In the genomic region with DNA sequence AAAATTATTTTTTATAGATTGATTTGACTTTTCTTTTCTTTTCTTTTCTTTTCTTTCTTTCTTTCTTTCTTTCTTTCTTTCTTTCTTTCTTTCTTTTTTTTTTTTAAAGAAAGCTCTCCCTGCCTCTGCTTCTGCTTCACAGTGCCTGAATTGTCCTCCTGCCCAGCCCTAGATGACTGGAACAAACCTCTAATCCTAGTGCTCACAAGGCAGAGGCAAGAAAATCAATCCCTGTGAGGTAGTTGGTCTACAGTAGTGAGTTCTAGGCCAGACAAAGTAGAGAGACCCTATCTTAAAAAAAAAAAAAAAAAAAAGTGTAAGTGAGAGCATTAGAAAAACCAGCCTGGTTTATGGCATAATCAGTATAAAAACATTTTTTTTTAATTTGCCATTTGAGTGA, we compare ENCODE assay signal across 12 mouse cellular contexts. TPM values are rescaled to one million over a fixed set of nuclear protein-coding genes. Genes with fewer than 3 reads are reported as not detected.
A peak's percentile ranks its signal among the peaks of the same experiment; 100 is the strongest.
DNase-seq lines count a peak whose midpoint lies in the region; ATAC-seq and TF ChIP-seq lines count a peak whose summit lies in the region.
"Had no signal": no experiment of that assay in that cellular context is flagged by ENCODE, and none has a peak within 500 bp of the region (broad histone marks: within the 10 kb centered on the region; RNA-seq: fewer than 3 reads in every experiment).

No protein-coding gene starts in this region.

- ATAC-seq in forebrain, embryonic 12.5 days (ENCODE audit: low FRiP score), result no peak
- ATAC-seq in hindbrain, embryonic 12.5 days (ENCODE audit: low FRiP score), result no peak
- no peak for ATAC-seq in hindbrain, embryonic 16.5 days
- ATAC-seq in midbrain, embryonic 14.5 days (ENCODE audit: low FRiP score, low TSS enrichment), result no peak
- ATAC-seq in midbrain, postnatal 0 days (ENCODE audit: low FRiP score), result no peak
- ATAC-seq in neural tube, embryonic 14.5 days (ENCODE audit: low read depth), result no peak
- ATAC-seq: lung, postnatal 0 days had no signal

- no peaks in the 10 kb centered on the region for H3K27me3 ChIP-seq in forebrain, embryonic 12.5 days
- H3K27me3 ChIP-seq in forebrain, embryonic 10.5 days (ENCODE audit: poor library complexity, severe bottlenecking), result no peaks in the 10 kb centered on the region
- H3K27me3 ChIP-seq in hindbrain, embryonic 12.5 days, result no peaks in the 10 kb centered on the region
- no peaks in the 10 kb centered on the region for H3K27me3 ChIP-seq in hindbrain, embryonic 16.5 days (replicated peaks; ENCODE audit: control insufficient read depth, insufficient read depth, low read length)
- H3K27me3 ChIP-seq in midbrain, embryonic 14.5 days (ENCODE audit: control insufficient read depth, insufficient read depth, low read length), result no peaks in the 10 kb centered on the region
- H3K27me3 ChIP-seq in midbrain, postnatal 0 days (ENCODE audit: insufficient read depth, low read length), result no peaks in the 10 kb centered on the region
- H3K27me3 ChIP-seq in neural tube, embryonic 14.5 days (ENCODE audit: control insufficient read depth, insufficient read depth, low read length), result no peaks in the 10 kb centered on the region

- no peak for TF ChIP-seq CTCF in midbrain, postnatal 0 days (IDR thresholded peaks at IDR 0.05)

- no peak for DNase-seq in forebrain, embryonic 10.5 days (ENCODE audit: extremely low spot score, low spot score)
- DNase-seq in midbrain, embryonic 14.5 days, result no peak
- DNase-seq in midbrain, postnatal 0 days (ENCODE audit: low spot score), result no peak
- DNase-seq in adrenal gland, adult 2 months, result no peak
- DNase-seq: cerebellum, adult 11 months; gastrocnemius, postnatal 10 days; kidney, adult 18-20 months had no signal

- peaks cover 23% of the 10 kb centered on the region for H3K36me3 ChIP-seq in forebrain, embryonic 12.5 days (replicated peaks)
- peaks cover 45% of the 10 kb centered on the region for H3K36me3 ChIP-seq in forebrain, embryonic 10.5 days (replicated peaks)
- H3K36me3 ChIP-seq in hindbrain, embryonic 12.5 days, result peaks cover 18% of the 10 kb centered on the region
- H3K36me3 ChIP-seq in hindbrain, embryonic 16.5 days (ENCODE audit: control insufficient read depth, insufficient read depth, low read length), result peaks cover 8% of the 10 kb centered on the region
- H3K36me3 ChIP-seq in midbrain, embryonic 14.5 days (ENCODE audit: control insufficient read depth, insufficient read depth, low read length), result peaks cover 27% of the 10 kb centered on the region
- peaks cover 7% of the 10 kb centered on the region for H3K36me3 ChIP-seq in midbrain, postnatal 0 days (ENCODE audit: insufficient read depth, low read length)
- H3K36me3 ChIP-seq in neural tube, embryonic 14.5 days (ENCODE audit: control insufficient read depth, insufficient read depth, low read length), result peaks cover 14% of the 10 kb centered on the region; the same call in 1 of the 2 replicates

- peak overlapping the region; percentile 22; the same call in 1 of the 2 replicates for H3K4me2 ChIP-seq in forebrain, embryonic 12.5 days
- peak overlapping the region; percentile 22; the same call in 1 of the 2 replicates for H3K4me2 ChIP-seq in hindbrain, embryonic 12.5 days (replicated peaks)
- no peak overlapping the region for H3K4me2 ChIP-seq in hindbrain, embryonic 16.5 days (ENCODE audit: low read length)
- H3K4me2 ChIP-seq in midbrain, embryonic 14.5 days (ENCODE audit: low read length), result peak overlapping the region; percentile 34
- H3K4me2 ChIP-seq in midbrain, postnatal 0 days (ENCODE audit: low read depth, low read length, poor library complexity, severe bottlenecking), result no peak overlapping the region
- H3K4me2 ChIP-seq in neural tube, embryonic 14.5 days (ENCODE audit: low read depth, low read length), result peak overlapping the region; percentile 20; the same call in 1 of the 2 replicates

- no peaks in the 10 kb centered on the region for H3K9me3 ChIP-seq in forebrain, embryonic 12.5 days
- no peaks in the 10 kb centered on the region for H3K9me3 ChIP-seq in forebrain, embryonic 10.5 days
- H3K9me3 ChIP-seq in hindbrain, embryonic 12.5 days (replicated peaks), result no peaks in the 10 kb centered on the region
- no peaks in the 10 kb centered on the region for H3K9me3 ChIP-seq in hindbrain, embryonic 16.5 days (ENCODE audit: control insufficient read depth, low read length)
- H3K9me3 ChIP-seq in midbrain, embryonic 14.5 days (ENCODE audit: control insufficient read depth, low read length), result no peaks in the 10 kb centered on the region
- no peaks in the 10 kb centered on the region for H3K9me3 ChIP-seq in midbrain, postnatal 0 days (ENCODE audit: low read length)
- no peaks in the 10 kb centered on the region for H3K9me3 ChIP-seq in neural tube, embryonic 14.5 days (ENCODE audit: control insufficient read depth, low read length)

- H3K9ac ChIP-seq in forebrain, embryonic 12.5 days, result no peak overlapping the region
- H3K9ac ChIP-seq in hindbrain, embryonic 12.5 days, result no peak overlapping the region
- no peak overlapping the region for H3K9ac ChIP-seq in hindbrain, embryonic 16.5 days (ENCODE audit: low read depth, low read length)
- no peak overlapping the region for H3K9ac ChIP-seq in midbrain, embryonic 14.5 days (replicated peaks; ENCODE audit: low read length)
- H3K9ac ChIP-seq in midbrain, postnatal 0 days (replicated peaks; ENCODE audit: low read length, poor library complexity, severe bottlenecking), result no peak overlapping the region
- H3K9ac ChIP-seq in neural tube, embryonic 14.5 days (replicated peaks; ENCODE audit: low read depth, low read length), result no peak overlapping the region

- H3K4me3 ChIP-seq in forebrain, embryonic 12.5 days (replicated peaks), result no peak overlapping the region
- H3K4me3 ChIP-seq in forebrain, embryonic 10.5 days, result no peak overlapping the region; the same call in 1 of the 2 replicates
- no peak overlapping the region for H3K4me3 ChIP-seq in hindbrain, embryonic 12.5 days
- no peak overlapping the region for H3K4me3 ChIP-seq in hindbrain, embryonic 16.5 days (ENCODE audit: low read length)
- no peak overlapping the region; the same call in 1 of the 2 replicates for H3K4me3 ChIP-seq in midbrain, embryonic 14.5 days (replicated peaks; ENCODE audit: low read depth, low read length)
- no peak overlapping the region for H3K4me3 ChIP-seq in midbrain, postnatal 0 days (ENCODE audit: low read depth, low read length)
- H3K4me3 ChIP-seq in neural tube, embryonic 14.5 days (ENCODE audit: low read depth, low read length), result no peak overlapping the region

- H3K4me1 ChIP-seq in forebrain, embryonic 12.5 days, result peaks cover 21% of the 10 kb centered on the region
- peaks cover 31% of the 10 kb centered on the region for H3K4me1 ChIP-seq in forebrain, embryonic 10.5 days
- peaks cover 12% of the 10 kb centered on the region for H3K4me1 ChIP-seq in hindbrain, embryonic 12.5 days
- H3K4me1 ChIP-seq in hindbrain, embryonic 16.5 days (ENCODE audit: control insufficient read depth, insufficient read depth, low read depth, low read length), result peaks cover 14% of the 10 kb centered on the region
- H3K4me1 ChIP-seq in midbrain, embryonic 14.5 days (ENCODE audit: control insufficient read depth, insufficient read depth, low read length), result peaks cover 17% of the 10 kb centered on the region
- H3K4me1 ChIP-seq in midbrain, postnatal 0 days (ENCODE audit: insufficient read depth, low read length), result peaks cover 9% of the 10 kb centered on the region; the same call in 1 of the 2 replicates
- peaks cover 12% of the 10 kb centered on the region for H3K4me1 ChIP-seq in neural tube, embryonic 14.5 days (ENCODE audit: control insufficient read depth, insufficient read depth, low read length)

- H3K27ac ChIP-seq in forebrain, embryonic 12.5 days, result no peak overlapping the region
- no peak overlapping the region for H3K27ac ChIP-seq in forebrain, embryonic 10.5 days
- H3K27ac ChIP-seq in hindbrain, embryonic 12.5 days, result no peak overlapping the region
- H3K27ac ChIP-seq in hindbrain, embryonic 16.5 days (ENCODE audit: low read depth, low read length), result no peak overlapping the region
- no peak overlapping the region for H3K27ac ChIP-seq in midbrain, embryonic 14.5 days (replicated peaks; ENCODE audit: low read depth, low read length)
- H3K27ac ChIP-seq in midbrain, postnatal 0 days (ENCODE audit: low read depth, low read length), result no peak overlapping the region
- no peak overlapping the region for H3K27ac ChIP-seq in neural tube, embryonic 14.5 days (ENCODE audit: low read depth, low read length)

RNA-seq across cellular contexts. Expression of a gene that starts 2.5 kb away (rescaled TPM):
- polyA plus RNA-seq in forebrain, embryonic 12.5 days (2016; fragmentation: Nextera tagmentation; extraction: Ambion mirVana), result 165 and 167 TPM in 2 replicates
- polyA plus RNA-seq in forebrain, embryonic 10.5 days (2016; fragmentation: Nextera tagmentation; extraction: Ambion mirVana), result 110 and 111 TPM in 2 replicates
- 159 and 162 TPM in 2 replicates for polyA plus RNA-seq in hindbrain, embryonic 12.5 days (2016; fragmentation: Nextera tagmentation; extraction: Ambion mirVana)
- polyA plus RNA-seq in hindbrain, embryonic 16.5 days (2015; fragmentation: Nextera tagmentation; extraction: Ambion mirVana), result 89.4 and 94.5 TPM in 2 replicates
- 172 and 175 TPM in 2 replicates for polyA plus RNA-seq in midbrain, embryonic 14.5 days (2014; fragmentation: Nextera tagmentation; extraction: Ambion mirVana)
- total RNA-seq in midbrain, postnatal 0 days (2014; rRNA removed), result 256 and 257 TPM in 2 replicates
- polyA plus RNA-seq in midbrain, postnatal 0 days (2015; fragmentation: Nextera tagmentation; extraction: Ambion mirVana), result 82.3 and 98.4 TPM in 2 replicates
- 156 and 164 TPM in 2 replicates for polyA plus RNA-seq in neural tube, embryonic 14.5 days (2014; fragmentation: Nextera tagmentation; extraction: Ambion mirVana)
- 100 to 1,000 TPM; 190 to 239 TPM for total RNA-seq in adrenal gland, adult 2 months (2021)
- 104 and 109 TPM in 2 replicates for polyA plus RNA-seq in adrenal gland, adult 2 months (2012; rRNA removed)

RNA-seq across cellular contexts. Expression of a gene that starts 3.0 kb away (rescaled TPM):
- polyA plus RNA-seq in forebrain, embryonic 12.5 days (2016; fragmentation: Nextera tagmentation; extraction: Ambion mirVana), result 118 and 124 TPM in 2 replicates
- polyA plus RNA-seq in forebrain, embryonic 10.5 days (2016; fragmentation: Nextera tagmentation; extraction: Ambion mirVana), result 204 and 211 TPM in 2 replicates
- polyA plus RNA-seq in hindbrain, embryonic 12.5 days (2016; fragmentation: Nextera tagmentation; extraction: Ambion mirVana), result 85.2 and 88.1 TPM in 2 replicates
- 58.6 and 61.2 TPM in 2 replicates for polyA plus RNA-seq in hindbrain, embryonic 16.5 days (2015; fragmentation: Nextera tagmentation; extraction: Ambion mirVana)
- polyA plus RNA-seq in midbrain, embryonic 14.5 days (2014; fragmentation: Nextera tagmentation; extraction: Ambion mirVana), result 42.8 and 64.2 TPM in 2 replicates
- total RNA-seq in midbrain, postnatal 0 days (2014; rRNA removed), result 33.8 and 40.5 TPM in 2 replicates
- 38.2 and 45.2 TPM in 2 replicates for polyA plus RNA-seq in midbrain, postnatal 0 days (2015; fragmentation: Nextera tagmentation; extraction: Ambion mirVana)
- polyA plus RNA-seq in neural tube, embryonic 14.5 days (2014; fragmentation: Nextera tagmentation; extraction: Ambion mirVana), result 51.1 and 58.0 TPM in 2 replicates
- total RNA-seq in adrenal gland, adult 2 months (2021), result 100 to 1,000 TPM; 112 to 114 TPM
- 15.8 and 22.5 TPM in 2 replicates for polyA plus RNA-seq in adrenal gland, adult 2 months (2012; rRNA removed)

RNA-seq across cellular contexts. Expression of a gene that starts 31.0 kb away (rescaled TPM):
- polyA plus RNA-seq in forebrain, embryonic 12.5 days (2016; fragmentation: Nextera tagmentation; extraction: Ambion mirVana), result 5.3 and 5.4 TPM in 2 replicates
- 2.9 and 4.0 TPM in 2 replicates for polyA plus RNA-seq in forebrain, embryonic 10.5 days (2016; fragmentation: Nextera tagmentation; extraction: Ambion mirVana)
- polyA plus RNA-seq in hindbrain, embryonic 12.5 days (2016; fragmentation: Nextera tagmentation; extraction: Ambion mirVana), result 4.9 and 6.2 TPM in 2 replicates
- polyA plus RNA-seq in hindbrain, embryonic 16.5 days (2015; fragmentation: Nextera tagmentation; extraction: Ambion mirVana), result 5.8 and 6.5 TPM in 2 replicates
- polyA plus RNA-seq in midbrain, embryonic 14.5 days (2014; fragmentation: Nextera tagmentation; extraction: Ambion mirVana), result 6.3 and 8.7 TPM in 2 replicates
- 3.9 and 6.1 TPM in 2 replicates for total RNA-seq in midbrain, postnatal 0 days (2014; rRNA removed)
- polyA plus RNA-seq in midbrain, postnatal 0 days (2015; fragmentation: Nextera tagmentation; extraction: Ambion mirVana), result 2.6 and 4.3 TPM in 2 replicates
- polyA plus RNA-seq in neural tube, embryonic 14.5 days (2014; fragmentation: Nextera tagmentation; extraction: Ambion mirVana), result 5.2 and 6.2 TPM in 2 replicates
- total RNA-seq in adrenal gland, adult 2 months (2021), result 10 to 100 TPM; 10.3 to 16.6 TPM
- 0.64 and 0.70 TPM in 2 replicates for polyA plus RNA-seq in adrenal gland, adult 2 months (2012; rRNA removed)

RNA-seq across cellular contexts. Expression of a gene that starts 38.8 kb away (rescaled TPM):
- polyA plus RNA-seq in forebrain, embryonic 12.5 days (2016; fragmentation: Nextera tagmentation; extraction: Ambion mirVana), result 34.0 and 36.6 TPM in 2 replicates
- polyA plus RNA-seq in forebrain, embryonic 10.5 days (2016; fragmentation: Nextera tagmentation; extraction: Ambion mirVana), result 34.3 and 38.1 TPM in 2 replicates
- polyA plus RNA-seq in hindbrain, embryonic 12.5 days (2016; fragmentation: Nextera tagmentation; extraction: Ambion mirVana), result 28.9 and 31.0 TPM in 2 replicates
- 19.4 and 21.5 TPM in 2 replicates for polyA plus RNA-seq in hindbrain, embryonic 16.5 days (2015; fragmentation: Nextera tagmentation; extraction: Ambion mirVana)
- 22.2 and 24.7 TPM in 2 replicates for polyA plus RNA-seq in midbrain, embryonic 14.5 days (2014; fragmentation: Nextera tagmentation; extraction: Ambion mirVana)
- total RNA-seq in midbrain, postnatal 0 days (2014; rRNA removed), result 18.3 and 28.8 TPM in 2 replicates
- 14.0 and 15.5 TPM in 2 replicates for polyA plus RNA-seq in midbrain, postnatal 0 days (2015; fragmentation: Nextera tagmentation; extraction: Ambion mirVana)
- 23.3 and 28.5 TPM in 2 replicates for polyA plus RNA-seq in neural tube, embryonic 14.5 days (2014; fragmentation: Nextera tagmentation; extraction: Ambion mirVana)
- 1 to 10 TPM; 4.6 to 5.3 TPM for total RNA-seq in adrenal gland, adult 2 months (2021)
- 5.6 and 7.7 TPM in 2 replicates for polyA plus RNA-seq in adrenal gland, adult 2 months (2012; rRNA removed)

RNA-seq across cellular contexts. Expression of a gene that starts 52.2 kb away (rescaled TPM):
- polyA plus RNA-seq in forebrain, embryonic 12.5 days (2016; fragmentation: Nextera tagmentation; extraction: Ambion mirVana), result 38.7 and 41.2 TPM in 2 replicates
- polyA plus RNA-seq in forebrain, embryonic 10.5 days (2016; fragmentation: Nextera tagmentation; extraction: Ambion mirVana), result 32.7 and 33.8 TPM in 2 replicates
- 46.6 and 48.7 TPM in 2 replicates for polyA plus RNA-seq in hindbrain, embryonic 12.5 days (2016; fragmentation: Nextera tagmentation; extraction: Ambion mirVana)
- 114 and 131 TPM in 2 replicates for polyA plus RNA-seq in hindbrain, embryonic 16.5 days (2015; fragmentation: Nextera tagmentation; extraction: Ambion mirVana)
- polyA plus RNA-seq in midbrain, embryonic 14.5 days (2014; fragmentation: Nextera tagmentation; extraction: Ambion mirVana), result 72.3 and 77.8 TPM in 2 replicates
- total RNA-seq in midbrain, postnatal 0 days (2014; rRNA removed), result 78.2 and 83.9 TPM in 2 replicates
- 103 and 107 TPM in 2 replicates for polyA plus RNA-seq in midbrain, postnatal 0 days (2015; fragmentation: Nextera tagmentation; extraction: Ambion mirVana)
- 113 and 118 TPM in 2 replicates for polyA plus RNA-seq in neural tube, embryonic 14.5 days (2014; fragmentation: Nextera tagmentation; extraction: Ambion mirVana)
- 10 to 100 TPM; 60.0 to 62.2 TPM for total RNA-seq in adrenal gland, adult 2 months (2021)
- 27.4 and 34.4 TPM in 2 replicates for polyA plus RNA-seq in adrenal gland, adult 2 months (2012; rRNA removed)

Comparison
In these comparisons a context has a peak if more than half of its experiments do, and no peak if none do; other contexts are left out.
1. H3K4me2 ChIP-seq: peak in forebrain, embryonic 12.5 days (single experiment), hindbrain, embryonic 12.5 days (single experiment), midbrain, embryonic 14.5 days (single experiment) and neural tube, embryonic 14.5 days (single experiment); none in hindbrain, embryonic 16.5 days (single experiment) and midbrain, postnatal 0 days (single experiment).